Mouse (Mus musculus) frontal cortex, adult (tissue): Measurements from ENCODE around the gene Car12.

ENCODE experiments used
- ATAC-seq: cut with Nextera tagmentation; 2 replicates; pipeline ENCODE4 v1.9.2; 2017; ENCODE audit warnings: mild to moderate bottlenecking, moderate library complexity, mixed read lengths; ENCODE audit not compliant: low TSS enrichment

Gene Car12

GRCm38 (mm10) chr9:66710626-66711025, 2.9 kb upstream of the Car12 start:
- no peak for ATAC-seq

GRCm38 (mm10) chr9:66714022-66714515, 583 bp downstream of the Car12 start:
- 0 out of 2 replicates have a peak, but pooled peaks have one; percentile 20 for ATAC-seq

- no peak for ATAC-seq
Measured at GRCm38 (mm10) chr9:66715361-66715760, 1.9 kb downstream of the Car12 start.

- ATAC-seq, result peak; percentile 80
Measured at GRCm38 (mm10) chr9:66716533-66716932, 3.0 kb downstream of the Car12 start.

GRCm38 (mm10) chr9:66720686-66721450, 7.4 kb downstream of the Car12 start:
- no peak for ATAC-seq

GRCm38 (mm10) chr9:66722187-66722868, 8.8 kb downstream of the Car12 start:
- peak; percentile 91 for ATAC-seq

- ATAC-seq, result no peak
Measured at GRCm38 (mm10) chr9:66722869-66723272, 9.4 kb downstream of the Car12 start.

- ATAC-seq, result no peak
Measured at GRCm38 (mm10) chr9:66725591-66725990, 12.1 kb downstream of the Car12 start.

- ATAC-seq, result no peak
Measured at GRCm38 (mm10) chr9:66727333-66727732, 13.8 kb downstream of the Car12 start.

GRCm38 (mm10) chr9:66730556-66730955, 17.1 kb downstream of the Car12 start:
- ATAC-seq, result no peak

GRCm38 (mm10) chr9:66731284-66731683, 17.8 kb downstream of the Car12 start:
- ATAC-seq, result no peak

- ATAC-seq, result peak; percentile 71
Measured at GRCm38 (mm10) chr9:66732791-66733691, 19.6 kb downstream of the Car12 start.

GRCm38 (mm10) chr9:66734568-66734967, 21.1 kb downstream of the Car12 start:
- no peak for ATAC-seq

- peak; percentile 62 for ATAC-seq
Measured at GRCm38 (mm10) chr9:66735122-66735521, 21.6 kb downstream of the Car12 start.

- no peak for ATAC-seq
Measured at GRCm38 (mm10) chr9:66736016-66736415, 22.5 kb downstream of the Car12 start.

- no peak for ATAC-seq
Measured at GRCm38 (mm10) chr9:66736551-66736950, 23.1 kb downstream of the Car12 start.

- ATAC-seq, result no peak
Measured at GRCm38 (mm10) chr9:66739516-66739915, 26.0 kb downstream of the Car12 start.

GRCm38 (mm10) chr9:66744531-66744930, 31.0 kb downstream of the Car12 start:
- no peak for ATAC-seq

GRCm38 (mm10) chr9:66748390-66748789, 34.9 kb downstream of the Car12 start:
- peak; percentile 73; the same call in 1 of the 2 replicates for ATAC-seq

GRCm38 (mm10) chr9:66752849-66753248, 39.4 kb downstream of the Car12 start:
- ATAC-seq, result peak; percentile 39; the same call in 1 of the 2 replicates

- no peak for ATAC-seq
Measured at GRCm38 (mm10) chr9:66760991-66761390, 47.5 kb downstream of the Car12 start.

GRCm38 (mm10) chr9:66768721-66769120, 55.2 kb downstream of the Car12 start:
- ATAC-seq, result no peak
